Mouse (Mus musculus) spleen, adult 2 months (tissue): Measurements from ENCODE around the gene Tenm4. TPM values are rescaled to one million over a fixed set of nuclear protein-coding genes. Genes with fewer than 3 reads are reported as not detected.

ENCODE experiments used
- DNase-seq, 2 experiments: peaks; one replicate each; pipeline versions ENCODE4 v3.0.0 to v3.0.0-alpha.2; 2012 to 2021; ENCODE audit warnings: low spot score in 2 of 2, low read depth in 1 of 2
- H3K27ac ChIP-seq: fragments of 200-500 bp; 2 replicates; pipeline ENCODE4 v1.5.1; 2012; ENCODE audit warnings: low read length, inconsistent platforms; ENCODE audit not compliant: insufficient read depth
- H3K27me3 ChIP-seq: fragments of 200-500 bp; 2 replicates; pipeline ENCODE4 v1.6.1; 2012; ENCODE audit warnings: mild to moderate bottlenecking, moderate library complexity, low read length, inconsistent platforms; ENCODE audit not compliant: control insufficient read depth, insufficient read depth
- H3K36me3 ChIP-seq: fragments of 200-500 bp; 2 replicates; pipeline ENCODE4 v1.6.1; 2012; ENCODE audit warnings: mild to moderate bottlenecking, low read length, inconsistent platforms; ENCODE audit not compliant: control insufficient read depth, insufficient read depth
- H3K4me1 ChIP-seq: fragments of 200-500 bp; 2 replicates; pipeline ENCODE4 v1.6.1; 2011; ENCODE audit warnings: inconsistent platforms; ENCODE audit not compliant: control insufficient read depth, insufficient read depth, insufficient read length
- H3K4me3 ChIP-seq: fragments of 200-500 bp; 2 replicates; pipeline ENCODE4 v1.5.1; 2011; ENCODE audit warnings: mild to moderate bottlenecking, inconsistent platforms; ENCODE audit not compliant: insufficient read depth, insufficient read length; ENCODE audit errors: extremely low read depth
- CTCF ChIP-seq: fragments of 200-500 bp; IDR thresholded peaks from 2 replicates; pipeline ENCODE4 v1.5.1; 2011; ENCODE audit warnings: mild to moderate bottlenecking, inconsistent platforms; ENCODE audit not compliant: insufficient read depth, insufficient read length, insufficient replicate concordance; ENCODE audit errors: extremely low read depth
- POLR2A ChIP-seq: fragments of 200-500 bp; IDR thresholded peaks from 2 replicates; pipeline ENCODE4 v1.6.1; 2011; ENCODE audit warnings: low read depth, low read length, inconsistent platforms
- WGBS: fragments of 180-500 bp; shearing (Covaris S2); methylation state at CpG from one replicate; pipeline ENCODE4 v1.1.7; 2018; 5-methylcytosine and 5-hydroxymethylcytosine counted together
- polyA plus RNA-seq: library from polyadenylated mRNA; depleted of rRNA; stranded (reverse); fragments of >200 nt; gene quantifications from 2 replicates; pipeline ENCODE4 v1.2.3, GENCODE M21; 2012

The Tenm4 gene
- polyA plus RNA-seq, 1 experiment = 1.2 TPM

GRCm38 (mm10) chr7:96295959-96296358 lies 124.9 kb downstream of the Tenm4 start:
- 78% methylated on average over 5 of the region's 5 CpGs for WGBS
- TF ChIP-seq CTCF (no peak), POLR2A (no peak)
- Histone ChIP-seq H3K36me3 (no peaks in the 10 kb centered on the region), H3K27me3 (no peaks in the 10 kb centered on the region), H3K4me3 (no peak overlapping the region), H3K4me1 (no peaks in the 10 kb centered on the region), H3K27ac (no peak overlapping the region)
- no peak for DNase-seq

- WGBS = 85% methylated on average over 8 of the region's 8 CpGs
- DNase-seq = no peak
- H3K27me3 ChIP-seq = no peaks in the 10 kb centered on the region
Observed at GRCm38 (mm10) chr7:96300826-96301397, 129.9 kb downstream of the Tenm4 start.

GRCm38 (mm10) chr7:96301813-96302212 lies 130.8 kb downstream of the Tenm4 start:
- Histone ChIP-seq H3K4me3 (no peak overlapping the region), H3K36me3 (no peaks in the 10 kb centered on the region), H3K27me3 (no peaks in the 10 kb centered on the region), H3K27ac (no peak overlapping the region), H3K4me1 (no peaks in the 10 kb centered on the region)
- 82% methylated on average over 3 of the region's 3 CpGs for WGBS
- TF ChIP-seq POLR2A (no peak), CTCF (no peak)
- DNase-seq = no peak

More at GRCm38 (mm10) chr7:96300826-96301397, 129.9 kb downstream of the Tenm4 start:
- TF ChIP-seq POLR2A (no peak), CTCF (no peak)
- H3K4me3 ChIP-seq = no peak overlapping the region
- no peak overlapping the region for H3K27ac ChIP-seq
- H3K4me1 ChIP-seq = no peaks in the 10 kb centered on the region
- no peaks in the 10 kb centered on the region for H3K36me3 ChIP-seq

GRCm38 (mm10) chr7:96303963-96304362 lies 132.9 kb downstream of the Tenm4 start:
- no peak for DNase-seq
- Histone ChIP-seq H3K4me3 (no peak overlapping the region), H3K27me3 (no peaks in the 10 kb centered on the region), H3K4me1 (no peaks in the 10 kb centered on the region), H3K36me3 (no peaks in the 10 kb centered on the region), H3K27ac (no peak overlapping the region)
- 73% methylated on average over 2 of the region's 2 CpGs for WGBS
- no peak for TF ChIP-seq CTCF
- no peak for TF ChIP-seq POLR2A

GRCm38 (mm10) chr7:96305382-96305935 lies 134.4 kb downstream of the Tenm4 start:
- no peak for TF ChIP-seq CTCF
- Histone ChIP-seq H3K36me3 (no peaks in the 10 kb centered on the region), H3K27me3 (no peaks in the 10 kb centered on the region), H3K4me3 (no peak overlapping the region), H3K4me1 (no peaks in the 10 kb centered on the region), H3K27ac (no peak overlapping the region)
- DNase-seq = no peak
- 68% methylated on average over 5 of the region's 5 CpGs for WGBS

GRCm38 (mm10) chr7:96308106-96308505 lies 137.1 kb downstream of the Tenm4 start:
- no peak overlapping the region for H3K27ac ChIP-seq
- TF ChIP-seq POLR2A = no peak
- no peak for TF ChIP-seq CTCF
- 81% methylated on average over 6 of the region's 6 CpGs for WGBS
- H3K4me3 ChIP-seq = no peak overlapping the region
- no peaks in the 10 kb centered on the region for H3K36me3 ChIP-seq
- H3K4me1 ChIP-seq = no peaks in the 10 kb centered on the region
- H3K27me3 ChIP-seq = no peaks in the 10 kb centered on the region
- no peak for DNase-seq

GRCm38 (mm10) chr7:96329343-96329742 lies 158.3 kb downstream of the Tenm4 start:
- H3K27ac ChIP-seq = no peak overlapping the region
- 82% methylated on average over 4 of the region's 4 CpGs for WGBS
- TF ChIP-seq CTCF (no peak), POLR2A (no peak)
- H3K4me1 ChIP-seq = no peaks in the 10 kb centered on the region
- H3K36me3 ChIP-seq = no peaks in the 10 kb centered on the region
- no peak overlapping the region for H3K4me3 ChIP-seq
- H3K27me3 ChIP-seq = no peaks in the 10 kb centered on the region
- no peak for DNase-seq
